Mouse (Mus musculus) cortical plate, adult 2 months (tissue): ENCODE results near the gene Gpa33.

Experiments used
- CTCF ChIP-seq: fragments of 200-500 bp; IDR thresholded peaks from 2 replicates; pipeline ENCODE4 v1.5.1; 2011; ENCODE audit warnings: mild to moderate bottlenecking, control low read depth, low read length; ENCODE audit not compliant: insufficient read depth; ENCODE audit errors: extremely low read depth
- POLR2A ChIP-seq: fragments of 200-500 bp; IDR thresholded peaks from 2 replicates; pipeline ENCODE4 v1.6.1; 2011; ENCODE audit warnings: mild to moderate bottlenecking, low read length, control low read depth; ENCODE audit not compliant: insufficient read depth; ENCODE audit errors: extremely low read depth

DNA sequence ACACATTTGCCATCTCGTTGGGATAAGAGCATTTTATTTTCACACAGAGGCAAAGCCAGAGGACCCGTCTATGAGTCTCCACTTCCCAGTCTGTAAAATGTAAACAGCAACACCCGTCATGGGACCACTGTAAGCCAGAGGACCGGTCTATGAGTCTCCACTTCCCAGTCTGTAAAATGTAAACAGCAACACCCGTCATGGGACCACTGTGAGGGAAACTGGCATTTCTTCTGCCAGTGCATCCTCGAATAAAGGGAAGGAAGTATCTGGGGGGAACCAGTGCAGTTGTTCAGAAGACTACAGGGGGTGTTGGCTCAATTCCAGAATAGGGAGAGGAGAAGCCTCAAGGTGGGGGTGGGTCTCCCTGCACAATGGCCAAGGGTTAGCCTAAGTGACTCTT is 24.6 kb upstream of the Gpa33 start:
- TF ChIP-seq CTCF (no peak), POLR2A (no peak)
